Mouse (Mus musculus) common myeloid progenitor, adult 5-6 weeks (primary cell): Measurements from ENCODE around the gene Clec4a1. TPM values are rescaled to one million over a fixed set of nuclear protein-coding genes. Genes with fewer than 3 reads are reported as not detected.

ENCODE experiments used
- total RNA-seq: library from RNA; stranded (forward); fragments of 200-1000, 187-1606 nt; gene quantifications from 2 replicates; pipeline ENCODE4 v1.2.3, GENCODE M21; 2017

Gene Clec4a1
- total RNA-seq, 1 experiment from 2014 or later = 0.87 TPM

Other genes starting within 250 kb of the Clec4a1 start
- gene Nanog, start 214.4 kb upstream of the Clec4a1 start, total RNA-seq = not detected in 2 replicates
- gene Slc2a3, start 120.2 kb upstream of the Clec4a1 start, total RNA-seq = 21.6 and 24.4 TPM in 2 replicates
- 6.4 and 6.7 TPM in 2 replicates for gene Foxj2, start 101.9 kb upstream of the Clec4a1 start, total RNA-seq
- gene C3ar1, start 65.7 kb upstream of the Clec4a1 start, total RNA-seq = not detected in 2 replicates
- 10.1 and 13.3 TPM in 2 replicates for gene Necap1, start 47.4 kb upstream of the Clec4a1 start, total RNA-seq
- 7.4 TPM in 1 of 2 replicates, not detected in the other for gene Clec4a3, start 30.7 kb downstream of the Clec4a1 start, total RNA-seq
- gene Clec4a4, start 68.5 kb downstream of the Clec4a1 start, total RNA-seq = 0.46 TPM in 1 of 2 replicates, not detected in the other
- gene Clec4b1, start 128.1 kb downstream of the Clec4a1 start, total RNA-seq = not detected in 2 replicates
- gene Clec4a2, start 184.6 kb downstream of the Clec4a1 start, total RNA-seq = 0.96 and 3.7 TPM in 2 replicates